Mouse (Mus musculus) brain, embryonic 14.5 days (tissue): ENCODE measurements around the gene Ntmt1. TPM values are rescaled to one million over a fixed set of nuclear protein-coding genes. Genes with fewer than 3 reads are reported as not detected.

Experiments
- DNase-seq: peaks from one replicate; pipeline ENCODE4 v3.0.0-alpha.2; 2011; ENCODE audit warnings: low read depth
- CTCF ChIP-seq: fragments of 200-500 bp; IDR thresholded peaks from 2 replicates; pipeline ENCODE4 v1.5.1; 2012; ENCODE audit warnings: inconsistent platforms, mild to moderate bottlenecking, moderate library complexity, borderline replicate concordance; ENCODE audit not compliant: insufficient read depth, insufficient read length; ENCODE audit errors: extremely low read depth
- POLR2A ChIP-seq: fragments of 200-500 bp; IDR thresholded peaks from 2 replicates; pipeline ENCODE4 v1.6.1; 2012; ENCODE audit warnings: mild to moderate bottlenecking, inconsistent platforms, borderline replicate concordance; ENCODE audit not compliant: poor library complexity, insufficient read depth, insufficient read length, severe bottlenecking; ENCODE audit errors: extremely low read depth
- polyA plus RNA-seq: library from polyadenylated mRNA; depleted of rRNA; stranded (reverse); fragments of >200 nt; gene quantifications from 2 replicates; pipeline ENCODE4 v1.2.3, GENCODE M21; 2012

The Ntmt1 gene
- polyA plus RNA-seq, 1 experiment: 72.3 TPM

DNA sequence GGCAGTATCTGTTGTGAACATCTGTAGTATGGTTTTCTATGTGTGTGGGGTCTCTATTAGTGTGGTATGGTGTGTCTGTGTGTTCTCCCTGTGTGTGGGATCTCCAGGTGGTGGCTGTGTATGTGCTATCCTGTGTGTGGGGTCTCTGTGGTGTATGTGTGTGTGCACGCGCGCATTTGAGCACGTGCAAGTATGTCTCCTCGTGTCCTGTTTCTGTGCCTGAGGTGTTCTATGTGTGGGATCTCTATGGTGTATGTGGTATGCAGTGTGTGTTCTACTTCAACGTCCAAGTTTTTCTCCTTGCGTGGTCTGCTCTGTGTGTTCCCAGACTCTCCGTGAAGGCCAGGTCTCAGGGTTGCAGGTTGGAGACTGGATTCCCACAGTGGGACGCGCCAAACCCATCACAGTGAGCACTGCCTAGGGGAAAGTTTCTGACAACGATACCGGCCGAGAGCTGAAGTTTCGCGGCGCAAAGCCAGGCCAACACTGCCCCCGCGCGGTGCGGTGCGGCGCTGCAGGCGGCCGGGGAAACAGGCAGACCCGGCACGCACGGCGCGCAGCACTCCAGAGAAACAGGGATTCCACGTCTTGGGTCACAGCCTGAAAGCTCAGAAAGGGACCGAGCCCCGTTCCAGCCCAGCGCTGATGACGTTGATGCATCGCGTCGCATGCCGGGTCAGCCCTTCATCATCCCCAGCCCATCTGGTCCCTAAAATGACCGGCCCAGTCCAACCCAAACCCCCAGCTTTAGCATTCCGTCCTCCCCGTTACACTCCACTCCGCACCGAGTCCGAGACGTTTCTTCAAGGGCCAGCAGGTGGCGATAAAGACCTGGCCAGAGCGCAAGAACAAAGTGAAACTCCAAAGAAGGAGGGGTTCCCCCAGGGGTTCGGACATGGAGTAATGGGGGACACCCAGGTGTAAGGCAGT is 13.2 kb upstream of the Ntmt1 start:
- DNase-seq: peak; percentile 95
- TF ChIP-seq CTCF (peak; percentile 99), POLR2A (no peak)

DNA sequence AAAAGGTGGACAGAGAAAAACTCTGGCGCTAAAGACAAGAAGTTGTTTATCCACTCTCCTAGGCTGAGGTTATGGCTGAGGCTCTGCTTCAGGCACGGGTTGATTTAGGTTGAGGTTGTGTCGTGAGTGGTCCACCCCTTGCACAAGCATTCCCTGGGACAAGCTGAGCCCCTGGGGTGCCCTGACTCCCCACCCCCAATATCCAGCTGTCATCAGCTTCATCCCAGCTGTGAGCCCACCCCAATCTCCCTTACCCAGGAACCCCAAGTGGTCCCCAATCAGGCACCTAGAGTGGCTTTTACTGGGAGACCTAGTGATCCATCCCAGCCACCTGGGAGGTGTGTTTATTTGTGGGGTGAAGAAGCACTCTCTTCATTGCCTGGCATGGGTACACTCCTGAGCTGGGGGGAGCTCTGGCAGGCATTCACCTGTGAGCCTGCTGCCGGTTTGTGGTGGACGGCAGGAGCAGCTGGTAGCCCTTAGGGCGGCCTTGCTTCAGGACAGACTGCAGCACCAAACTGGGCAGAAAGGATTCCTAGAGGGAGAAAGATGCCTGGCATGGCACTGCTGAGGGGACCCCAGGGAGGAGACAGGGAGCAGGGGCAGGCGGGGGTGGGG is 12.2 kb upstream of the Ntmt1 start:
- DNase-seq: no peak
- no peak for TF ChIP-seq POLR2A
- TF ChIP-seq CTCF: no peak

DNA sequence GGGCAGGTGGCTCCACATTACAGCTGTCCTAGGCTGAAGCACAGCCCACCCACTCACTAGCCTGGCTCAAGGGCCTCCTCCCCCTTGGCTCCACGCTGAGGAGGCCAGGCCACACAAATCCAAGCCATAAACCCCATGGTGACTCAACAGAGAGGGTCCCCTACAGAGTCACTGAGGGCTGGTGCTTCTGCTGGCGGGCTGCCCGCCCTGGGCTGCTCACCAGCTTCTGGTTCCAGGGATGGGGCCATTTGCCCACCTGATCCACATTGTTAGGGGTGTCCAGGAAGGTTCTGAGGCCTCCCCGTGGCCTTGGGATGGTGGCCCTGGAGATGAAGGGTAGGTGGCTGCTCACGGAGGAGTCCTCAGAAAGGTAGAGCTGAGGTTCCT is 11.7 kb upstream of the Ntmt1 start:
- no peak for TF ChIP-seq CTCF
- TF ChIP-seq POLR2A: no peak
- peak; percentile 28 for DNase-seq

DNA sequence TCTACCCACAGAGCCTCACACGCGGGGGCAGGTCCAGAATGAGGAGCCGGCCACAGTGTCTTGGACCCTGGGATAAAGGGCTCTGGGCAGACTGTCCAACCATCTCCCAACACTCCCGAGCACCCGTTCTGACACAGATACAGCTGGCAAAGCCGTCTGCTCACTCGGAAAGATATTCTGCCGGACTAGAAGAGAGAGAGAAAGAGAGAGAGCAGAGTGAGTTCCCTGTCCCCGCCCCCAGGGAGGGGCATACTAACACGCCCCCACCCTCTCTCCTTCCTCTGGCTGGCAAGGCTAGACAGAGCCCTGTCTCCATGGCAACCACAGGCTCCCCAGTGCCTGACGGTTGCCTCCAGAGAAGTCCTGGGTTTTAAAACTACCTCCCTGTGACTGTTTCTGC is 11.2 kb upstream of the Ntmt1 start:
- TF ChIP-seq POLR2A: no peak
- no peak for TF ChIP-seq CTCF
- peak; percentile 98 for DNase-seq

DNA sequence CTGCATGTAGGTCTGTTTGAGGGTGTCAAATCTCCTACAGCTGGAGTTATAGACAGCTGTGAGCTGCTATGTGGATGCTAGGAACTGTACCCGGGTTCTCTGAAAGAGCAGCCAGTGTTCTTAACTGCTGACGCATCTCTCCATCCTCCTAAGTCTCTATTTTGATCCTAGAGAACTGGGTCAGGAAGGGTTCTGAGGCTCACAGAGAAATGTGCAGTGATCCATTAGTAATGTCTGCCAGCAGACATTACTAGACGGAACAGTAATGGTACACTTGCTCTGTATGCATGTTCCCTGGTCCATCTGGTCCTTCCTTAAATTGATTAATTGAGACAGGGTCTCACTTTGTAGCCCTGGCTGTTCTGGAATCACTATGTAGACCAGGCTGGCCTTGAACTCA is 8.2 kb upstream of the Ntmt1 start:
- TF ChIP-seq CTCF (no peak), POLR2A (no peak)
- DNase-seq: no peak

DNA sequence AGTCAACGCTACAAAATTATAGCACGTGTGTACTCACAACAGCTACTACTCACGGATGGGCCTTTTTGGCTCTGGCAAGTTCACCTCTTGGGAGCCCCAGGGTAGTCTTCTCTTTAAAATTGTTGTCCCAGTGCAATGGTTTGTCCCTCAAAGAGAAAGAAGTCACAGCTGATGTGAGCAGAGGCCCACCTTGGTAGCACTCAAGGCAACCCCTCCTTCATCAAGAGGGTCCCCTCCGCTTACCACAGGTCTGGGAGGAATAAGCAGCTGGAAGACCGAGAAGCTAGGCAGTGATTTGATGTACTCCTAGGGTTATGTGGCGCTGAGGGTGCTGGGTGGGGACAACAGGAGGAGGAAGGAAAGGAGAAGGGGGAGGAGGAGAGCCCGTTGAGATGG is 7.0 kb upstream of the Ntmt1 start:
- no peak for DNase-seq

DNA sequence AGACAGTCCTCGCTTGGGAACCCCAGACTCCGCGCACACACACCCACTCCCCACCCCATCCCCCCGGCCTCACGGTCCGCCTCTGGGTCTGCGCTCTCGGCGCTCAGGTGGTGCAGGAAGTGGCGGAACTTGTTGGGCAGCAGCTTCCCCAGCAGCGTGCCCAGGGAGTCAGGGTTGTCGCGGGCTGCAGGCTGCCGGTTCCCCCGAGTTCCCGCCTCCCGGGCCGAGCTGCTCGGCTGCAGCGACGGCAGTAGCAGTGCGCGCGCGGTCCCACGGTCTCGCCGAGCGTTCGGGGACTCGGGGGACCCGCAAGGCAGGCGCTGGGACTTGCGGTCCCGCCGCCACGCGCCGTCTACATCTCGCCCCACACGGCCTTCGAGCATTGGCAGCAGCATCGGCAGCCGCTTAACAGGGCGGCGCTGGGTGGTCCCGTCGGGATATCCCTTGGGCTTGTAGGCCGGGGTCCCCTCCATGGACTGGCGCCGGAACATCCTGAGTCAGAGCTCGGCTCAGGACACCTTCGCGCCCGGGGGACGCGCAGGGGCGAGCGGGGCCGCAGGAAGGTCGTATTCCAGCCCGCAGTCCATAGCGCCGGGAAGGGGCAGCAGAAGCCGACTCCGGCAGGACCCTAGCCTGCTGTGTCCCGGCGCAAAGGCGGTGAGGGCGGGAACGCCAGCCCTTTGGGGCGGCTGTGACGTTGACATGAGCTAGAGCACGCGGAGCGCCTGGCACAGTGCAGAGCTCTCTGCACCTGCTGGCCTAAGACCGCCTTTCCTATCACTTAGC is 6.4 kb upstream of the Ntmt1 start:
- peak; percentile 65 for DNase-seq
- TF ChIP-seq CTCF (no peak), POLR2A (no peak)

More for the DNA sequence above, 7.0 kb upstream of the Ntmt1 start:
- no peak for TF ChIP-seq POLR2A
- TF ChIP-seq CTCF: no peak

DNA sequence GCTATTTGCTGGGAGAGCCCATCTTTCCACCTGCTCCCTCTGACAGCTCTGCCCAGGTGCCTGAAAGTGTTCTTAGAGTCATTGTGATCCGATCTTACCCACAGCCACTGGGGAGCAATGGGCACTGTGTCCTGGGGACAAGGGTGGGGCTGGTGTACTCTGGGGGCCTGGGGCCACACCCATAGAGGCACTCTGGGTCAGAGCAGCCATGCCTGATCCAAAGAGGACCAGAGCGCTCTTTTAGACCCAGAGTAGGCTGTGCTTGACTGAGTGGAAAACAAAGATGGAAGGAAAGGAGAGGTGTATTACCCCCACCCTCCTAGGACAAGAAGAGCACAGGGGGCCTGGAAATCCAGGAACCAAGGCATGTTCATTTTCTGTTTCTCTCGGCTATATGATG is 4.0 kb upstream of the Ntmt1 start, which contains the start of gene 1700001O22Rik:
TSS of gene 1700001O22Rik (minus strand) at position 58 of the 400 bp plus-strand sequence.
- no peak for TF ChIP-seq POLR2A
- DNase-seq: no peak

DNA sequence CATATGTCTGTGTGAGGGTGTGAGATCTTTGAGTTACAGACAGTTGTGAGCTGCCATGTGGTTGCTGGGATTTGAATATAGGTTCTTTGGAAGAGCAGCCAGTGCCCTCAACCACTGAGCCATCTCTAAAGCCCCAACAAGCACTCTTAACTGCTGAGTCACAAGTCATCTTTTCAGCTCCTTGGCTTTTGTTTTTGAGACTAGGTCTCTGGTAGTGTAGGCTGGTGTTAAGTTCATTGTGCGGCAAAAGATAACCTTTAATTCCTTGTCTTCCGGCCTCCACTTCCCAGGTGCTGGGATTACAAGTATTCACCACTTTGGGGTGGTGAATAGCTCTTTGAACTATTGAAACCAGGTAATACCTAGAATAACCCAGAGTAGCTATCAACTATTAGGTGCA is 1.6 kb upstream of the Ntmt1 start:
- DNase-seq: peak; percentile 40
- TF ChIP-seq POLR2A (no peak), CTCF (no peak)

DNA sequence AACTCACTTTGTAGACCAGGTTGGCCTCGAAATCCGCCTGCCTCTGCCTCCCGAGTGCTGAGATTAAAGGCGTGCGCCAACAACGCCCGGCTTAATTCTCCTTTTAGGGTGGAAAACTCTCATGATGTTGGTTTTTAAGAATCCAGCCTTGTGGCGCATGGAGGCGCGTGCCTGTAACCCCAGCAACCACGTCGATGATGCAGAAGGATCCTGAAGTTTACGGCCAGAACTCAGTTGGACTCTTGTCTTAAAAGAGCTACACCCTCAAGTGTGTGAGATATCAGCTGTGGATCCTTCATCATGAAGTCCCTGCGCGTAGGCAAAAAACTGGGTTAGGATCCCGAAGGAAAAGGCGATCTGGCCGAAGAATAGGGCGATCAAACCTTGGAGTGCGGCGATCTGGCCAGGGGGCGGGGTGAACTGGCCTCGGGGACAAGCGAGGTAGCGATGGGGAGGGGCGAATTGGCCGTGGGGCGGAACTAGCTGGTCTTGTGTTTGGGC is 429 bp upstream of the Ntmt1 start:
- TF ChIP-seq POLR2A: no peak
- TF ChIP-seq CTCF: no peak
- DNase-seq: no peak

DNA sequence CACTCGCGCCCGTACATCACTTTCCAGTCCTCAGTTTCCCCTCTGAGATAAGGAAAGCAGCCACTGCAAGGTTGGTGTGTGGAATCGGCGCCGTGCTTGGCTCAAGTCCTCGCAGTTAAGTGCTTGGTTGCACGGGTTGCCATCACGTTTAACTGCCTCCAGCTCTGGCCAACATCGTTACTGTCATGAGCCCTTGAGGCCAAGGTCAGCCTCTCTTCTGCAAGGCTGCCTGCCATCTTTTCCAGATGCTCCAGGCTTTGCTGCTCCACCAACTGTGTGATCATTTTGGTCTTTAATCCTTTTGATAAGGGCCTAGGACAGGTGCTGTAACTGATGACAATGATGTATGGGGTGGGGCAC is 650 bp downstream of the Ntmt1 start:
- DNase-seq: no peak
- no peak for TF ChIP-seq POLR2A
- TF ChIP-seq CTCF: no peak

DNA sequence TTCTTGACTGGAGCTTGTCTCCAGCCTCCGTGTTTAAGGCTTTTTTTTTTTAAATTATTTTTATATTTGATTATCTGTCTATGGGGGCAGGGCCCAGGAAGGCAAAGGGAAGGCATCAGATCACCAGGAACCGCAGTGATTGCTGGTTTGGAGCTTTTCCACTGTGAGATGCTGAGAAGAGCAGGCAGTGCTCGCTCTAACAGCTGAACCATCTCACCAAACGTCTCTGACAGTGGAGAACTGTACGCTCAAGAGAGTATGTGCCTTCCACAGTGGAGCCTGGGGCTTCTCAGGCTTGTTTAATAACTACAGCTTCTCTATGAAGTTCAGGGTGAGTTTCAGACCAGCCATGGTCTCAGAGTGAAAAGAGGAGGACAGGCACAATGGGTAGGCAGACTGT is 1.9 kb downstream of the Ntmt1 start:
- TF ChIP-seq CTCF (no peak), POLR2A (no peak)

More for the DNA sequence above, 1.9 kb downstream of the Ntmt1 start:
- DNase-seq: no peak
